Mouse (Mus musculus) frontal cortex, postnatal 10 days (tissue): Measurements from ENCODE around the gene Cdh13.
"Not testable (repeated sequence)": the region's sequence is repeated elsewhere in the genome, so short reads cannot be mapped to it uniquely, and the experiment has no call there.

ENCODE experiments used
- DNase-seq, 2 experiments: peaks; one replicate each; pipeline ENCODE4 v3.0.0; 2022; ENCODE audit warnings: low spot score in 2 of 2, mixed read lengths in 1 of 2

The Cdh13 gene

GRCm38 (mm10) chr8:118676233-118676632 is 392.7 kb downstream of the Cdh13 start:
- DNase-seq: no peak

DNA sequence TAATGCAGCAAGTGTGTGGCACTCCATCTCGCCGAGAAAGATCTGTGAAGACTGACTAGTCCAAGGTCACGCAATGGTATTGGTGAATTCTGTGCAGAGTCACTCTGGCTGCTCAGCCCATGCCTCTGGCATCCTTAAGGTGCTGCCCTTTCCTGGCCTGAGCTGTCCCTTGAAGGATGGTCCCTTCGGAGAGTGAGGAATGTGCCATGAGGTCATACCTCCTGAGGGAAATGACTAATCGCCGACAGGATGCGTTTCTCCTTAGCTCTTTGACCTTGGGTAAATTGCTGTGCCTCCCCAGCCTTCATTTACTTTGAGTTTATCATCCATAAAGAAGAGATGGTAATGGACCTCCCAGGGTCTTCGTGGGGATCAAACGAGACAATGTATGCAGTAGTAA is 395.8 kb downstream of the Cdh13 start:
- DNase-seq: no peak

GRCm38 (mm10) chr8:118683386-118683785 is 399.9 kb downstream of the Cdh13 start:
- no peak for DNase-seq

- no peak for DNase-seq
Measured at GRCm38 (mm10) chr8:118685863-118686262, 402.3 kb downstream of the Cdh13 start.

- DNase-seq: no peak
Measured at GRCm38 (mm10) chr8:118689849-118690248, 406.3 kb downstream of the Cdh13 start.

- no peak for DNase-seq
Measured at GRCm38 (mm10) chr8:118701312-118701880, 417.9 kb downstream of the Cdh13 start.

DNA sequence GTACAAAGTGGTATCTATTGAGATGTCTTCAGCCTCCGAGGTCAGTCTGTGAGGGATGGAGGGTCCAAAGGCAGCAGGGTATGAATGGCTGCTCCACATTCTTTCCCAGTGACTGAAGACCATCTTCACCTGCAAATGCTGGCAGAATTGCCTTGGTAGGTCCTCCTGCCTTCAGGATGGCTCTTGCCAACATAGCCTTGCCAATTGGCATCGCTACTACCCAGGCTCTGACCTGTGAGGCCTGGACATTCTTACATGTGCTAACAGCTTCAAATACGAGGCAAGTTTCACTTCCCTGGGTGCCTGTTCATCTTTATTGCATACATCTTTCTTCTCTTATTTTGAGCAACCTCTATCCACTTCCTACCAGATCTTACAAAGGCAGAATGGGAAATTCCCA is 425.8 kb downstream of the Cdh13 start:
- DNase-seq: no peak

GRCm38 (mm10) chr8:118711631-118712030 is 428.1 kb downstream of the Cdh13 start:
- no peak for DNase-seq

- DNase-seq: no peak
Measured at GRCm38 (mm10) chr8:118713111-118713510, 429.6 kb downstream of the Cdh13 start.

DNA sequence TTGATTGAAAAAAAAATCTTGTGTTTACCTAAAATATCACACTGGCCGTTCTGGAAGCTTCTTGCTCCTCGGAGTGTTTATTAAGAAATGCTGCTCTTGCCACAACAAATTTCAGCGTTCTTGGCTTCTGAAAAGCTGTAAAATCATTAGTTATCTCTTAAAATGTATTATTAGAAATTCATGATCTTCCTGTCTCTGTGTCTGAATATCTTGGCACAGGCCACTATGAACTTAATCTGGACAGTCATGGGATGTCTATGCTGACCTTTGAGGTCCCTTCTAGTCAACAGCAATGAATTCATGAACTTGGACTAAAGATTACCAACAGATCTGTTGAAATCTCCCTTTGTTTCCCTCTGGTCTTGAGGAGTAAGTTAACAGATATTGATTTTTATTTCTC is 430.1 kb downstream of the Cdh13 start:
- no peak for DNase-seq

DNA sequence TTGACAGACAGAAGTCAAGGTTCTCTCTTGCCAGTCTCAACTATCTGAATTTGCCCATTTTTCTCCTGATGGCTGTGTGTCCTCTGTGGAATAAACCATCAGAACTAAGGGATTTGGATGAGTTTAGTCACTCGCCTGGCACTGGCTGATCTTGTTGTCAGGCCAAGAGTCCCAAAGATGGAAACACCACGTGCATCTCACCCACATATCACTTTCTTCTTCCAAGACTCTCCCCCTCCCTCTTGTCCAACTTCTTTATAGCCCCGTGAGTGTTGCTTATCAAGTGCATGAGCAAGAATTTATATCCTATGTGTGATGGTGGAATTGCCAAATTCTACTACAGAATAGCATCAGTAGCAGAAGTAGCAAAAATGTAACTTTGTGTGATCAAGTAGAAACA is 439.4 kb downstream of the Cdh13 start:
- DNase-seq: peak in 1 of 2 experiments; percentile 46

DNA sequence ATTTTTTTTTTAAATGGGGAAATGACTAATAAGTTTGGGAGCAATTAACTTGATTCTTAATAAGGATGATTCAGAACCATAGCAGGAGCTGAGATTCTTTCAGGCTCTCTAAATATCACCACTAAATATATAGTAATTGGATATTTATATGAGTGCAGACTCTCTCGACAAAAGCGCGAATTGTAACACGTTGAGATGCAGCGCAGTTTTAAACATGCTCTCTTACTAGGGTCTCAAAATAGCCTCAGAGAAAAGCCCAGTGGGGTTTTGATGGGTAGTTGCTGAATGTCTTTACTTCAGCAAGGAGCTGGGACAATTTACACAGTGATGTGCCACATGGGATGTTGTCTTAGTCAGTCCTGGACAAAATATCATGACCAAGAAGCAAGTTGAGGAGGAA is 442.1 kb downstream of the Cdh13 start:
- DNase-seq: no peak

GRCm38 (mm10) chr8:118741781-118742180 is 458.2 kb downstream of the Cdh13 start:
- DNase-seq: no peak

DNA sequence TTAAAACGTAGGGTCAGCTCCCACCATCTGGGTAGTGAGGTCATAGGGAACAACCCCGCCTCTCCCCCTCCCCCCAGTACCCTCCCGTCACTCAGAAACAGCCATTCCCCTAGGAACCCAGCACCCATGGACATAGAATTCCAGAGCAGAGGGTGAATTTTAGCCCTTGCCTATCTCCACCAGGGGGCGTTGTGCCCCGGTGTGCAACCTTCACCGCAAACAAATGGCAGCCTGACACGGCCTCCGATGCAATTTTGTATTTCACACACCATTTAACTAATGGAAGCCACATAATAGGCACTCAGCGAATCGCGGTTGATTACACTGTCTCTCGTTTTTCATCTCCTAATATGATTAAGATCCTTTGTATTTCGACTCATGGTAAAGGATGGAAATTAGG is 461.5 kb downstream of the Cdh13 start:
- DNase-seq: no peak

DNA sequence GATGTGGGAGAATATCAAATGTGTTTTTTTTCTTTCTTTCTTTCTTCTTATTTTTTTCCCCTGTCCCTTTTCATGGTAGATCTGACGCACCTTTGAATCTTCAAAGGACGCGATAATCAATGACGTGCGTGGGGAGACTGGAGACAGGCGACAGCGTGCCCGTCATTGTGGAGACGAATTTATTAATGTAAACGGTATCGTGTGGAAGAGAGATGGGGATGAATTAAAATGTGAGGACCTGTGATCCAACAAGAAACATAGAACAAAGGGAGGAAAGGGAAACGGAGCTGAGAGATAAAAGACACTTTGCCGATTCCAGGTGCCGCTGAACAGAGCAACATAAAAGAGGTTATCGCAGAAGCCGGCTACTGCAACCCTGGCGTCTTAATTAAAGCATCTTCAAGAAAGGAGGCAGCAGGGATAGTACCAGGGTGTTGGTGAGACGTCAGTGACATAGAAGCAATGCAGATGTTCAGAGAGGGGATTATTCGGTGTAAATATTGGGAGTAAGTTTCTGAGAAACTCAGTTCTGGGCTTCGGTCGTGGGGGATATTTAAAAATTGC is 464.6 kb downstream of the Cdh13 start:
- DNase-seq: no peak

GRCm38 (mm10) chr8:118749191-118749590 is 465.7 kb downstream of the Cdh13 start:
- DNase-seq: no peak

GRCm38 (mm10) chr8:118749786-118750185 is 466.3 kb downstream of the Cdh13 start:
- no peak for DNase-seq

DNA sequence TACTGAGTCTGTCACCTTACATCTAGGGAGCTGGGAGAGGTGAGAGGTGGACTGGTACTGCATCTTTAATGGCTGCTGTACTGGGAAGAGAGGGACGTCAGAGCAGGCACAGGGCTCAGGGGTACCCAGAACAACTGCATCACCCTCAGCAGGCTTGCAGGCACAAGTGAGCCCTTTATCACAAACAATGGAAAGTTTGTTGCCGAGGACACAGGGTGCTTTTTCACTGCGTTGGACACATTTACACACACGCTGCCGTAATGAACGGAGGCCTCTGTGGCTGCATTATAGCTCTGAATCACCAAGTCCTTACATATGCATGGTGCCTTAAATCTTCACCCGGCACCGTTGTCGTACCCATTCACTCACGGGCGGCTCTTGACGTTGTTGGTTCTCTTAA is 470.2 kb downstream of the Cdh13 start:
- no peak for DNase-seq

- no peak for DNase-seq
Measured at GRCm38 (mm10) chr8:118754119-118754518, 470.6 kb downstream of the Cdh13 start.

- DNase-seq: not testable (repeated sequence)
Measured at GRCm38 (mm10) chr8:118777507-118777906, 494.0 kb downstream of the Cdh13 start.

DNA sequence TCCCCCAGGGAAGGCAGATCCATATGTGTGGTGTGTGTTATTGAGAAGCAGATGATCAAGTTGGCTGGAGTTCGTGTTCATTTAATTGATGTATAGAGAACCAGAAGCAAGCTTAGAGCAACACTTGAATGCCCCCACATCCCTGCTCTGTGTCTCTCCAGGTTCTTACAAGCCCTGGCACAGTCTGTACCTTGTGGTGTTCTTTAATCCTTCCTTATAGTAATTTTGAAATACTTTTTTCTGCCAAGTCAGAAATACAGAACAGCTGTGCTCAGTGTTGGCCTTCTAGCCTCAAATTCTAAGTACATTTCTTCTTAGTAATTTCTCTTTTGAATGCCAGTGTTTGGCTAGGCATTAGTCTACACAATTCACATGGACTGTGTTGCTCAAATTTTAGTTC is 494.8 kb downstream of the Cdh13 start:
- no peak for DNase-seq

DNA sequence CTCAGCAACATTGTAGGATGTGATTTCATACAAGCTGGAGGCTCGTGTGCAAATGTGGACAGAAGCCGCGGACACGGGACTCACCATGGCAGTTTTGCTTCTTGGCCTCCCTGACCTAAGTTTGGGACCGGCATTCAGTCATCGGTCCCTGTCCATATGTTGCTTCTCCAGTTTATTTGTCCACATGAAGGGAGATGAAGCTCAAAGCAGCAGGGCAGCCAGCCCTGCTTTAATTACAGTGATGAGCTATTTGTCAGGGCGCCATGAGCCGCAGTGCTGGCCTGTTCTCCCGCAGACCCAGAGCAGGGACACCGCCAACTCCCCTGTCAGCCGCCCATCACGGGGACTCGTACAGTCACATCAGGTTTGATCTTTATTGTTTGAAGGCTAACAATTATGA is 502.1 kb downstream of the Cdh13 start:
- DNase-seq: no peak

DNA sequence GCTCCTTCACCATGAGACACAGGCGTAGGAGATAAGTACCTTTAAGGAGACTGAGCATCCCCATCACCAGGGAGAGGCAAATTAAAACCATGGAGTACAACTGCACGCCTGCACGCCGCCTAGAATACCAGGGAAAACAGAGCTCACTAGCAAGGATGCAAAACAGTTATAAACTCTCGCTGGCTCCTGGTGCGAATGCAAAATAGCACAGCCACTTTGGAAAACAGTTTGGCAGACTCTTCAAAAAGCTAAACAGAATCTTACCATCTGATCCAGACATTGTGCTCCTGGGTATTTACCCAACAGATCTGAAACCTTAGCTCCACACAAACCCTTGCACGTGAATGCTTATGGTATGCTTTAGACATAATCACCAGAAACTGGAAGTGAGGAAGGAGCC is 506.1 kb downstream of the Cdh13 start:
- DNase-seq: no peak

DNA sequence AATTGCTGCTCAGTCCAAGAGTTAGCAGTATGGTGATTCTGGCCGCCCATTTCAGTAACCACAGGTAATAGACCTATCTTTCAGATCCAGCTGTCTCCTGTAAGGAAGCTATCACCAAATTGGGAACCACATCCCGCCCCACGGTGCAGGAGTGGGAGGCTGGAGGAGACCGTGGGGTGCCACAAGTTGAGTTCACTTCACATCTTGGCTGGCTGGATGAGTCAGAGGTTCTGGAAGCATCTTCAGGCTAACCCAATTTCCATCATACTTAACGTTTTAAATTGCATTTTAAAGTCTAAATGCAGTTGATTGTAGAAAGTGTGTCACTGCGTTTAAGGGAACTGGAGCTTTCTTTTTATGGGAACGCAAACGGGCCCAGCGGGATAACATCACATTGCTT is 511.4 kb downstream of the Cdh13 start:
- DNase-seq: peak in 1 of 2 experiments; percentile 28
